Comparison of ENCODE assay signal across 35 mouse cellular contexts in genomic region chr4:63683056-63683455, GRCm38 (mm10). TPM values are rescaled to one million over a fixed set of nuclear protein-coding genes. Genes with fewer than 3 reads are reported as not detected.
DNase-seq lines count a peak whose midpoint lies in the region; ATAC-seq lines count a peak whose summit lies in the region.
"Had no signal": no experiment of that assay in that cellular context is flagged by ENCODE, and none has a peak within 500 bp of the region (broad histone marks: within the 10 kb centered on the region; RNA-seq: fewer than 3 reads in every experiment).

No protein-coding gene starts in this region.

- H3K4me3 ChIP-seq in forebrain, embryonic 12.5 days (replicated peaks) = no peak overlapping the region
- H3K4me3 ChIP-seq: forebrain, embryonic 10.5 days; gastrocnemius, adult 2 months; heart, adult 2 months; heart, embryonic 10.5 days; heart, embryonic 13.5 days; hindbrain, embryonic 10.5 days; hindbrain, embryonic 13.5 days had no signal

- no peaks in the 10 kb centered on the region for H3K9me3 ChIP-seq in forebrain, embryonic 12.5 days
- H3K9me3 ChIP-seq: forebrain, embryonic 10.5 days; heart, embryonic 10.5 days; heart, embryonic 13.5 days; hindbrain, embryonic 10.5 days; hindbrain, embryonic 13.5 days had no signal

- no peaks in the 10 kb centered on the region for H3K27me3 ChIP-seq in forebrain, embryonic 12.5 days
- H3K27me3 ChIP-seq: CH12.LX; hindbrain, embryonic 13.5 days; Patski had no signal

- peak; percentile 93 for ATAC-seq in granulocyte monocyte progenitor cell, adult 5-6 weeks (replicated peaks; ENCODE audit: poor library complexity, severe bottlenecking)
- ATAC-seq in monocyte, adult 5-6 weeks (replicated peaks; ENCODE audit: insufficient number of reproducible peaks, low FRiP score, low TSS enrichment, poor library complexity, severe bottlenecking) = peak; percentile 60
- ATAC-seq in forebrain, embryonic 12.5 days (ENCODE audit: low FRiP score) = no peak
- ATAC-seq: forebrain, embryonic 14.5 days; forebrain, postnatal 0 days; Patski had no signal

- WGBS in forebrain, embryonic 12.5 days = 88% methylated on average over 11 of the region's 11 CpGs

- H3K9ac ChIP-seq in forebrain, embryonic 12.5 days = no peak overlapping the region
- H3K9ac ChIP-seq: forebrain, postnatal 0 days; heart, embryonic 13.5 days; hindbrain, embryonic 13.5 days had no signal

- intact Hi-C loops in heart, postnatal 36 days (cut with DNase I) = loop anchor here (10.0 kb wide), 2 partner anchors 178 to 812 kb away; no protein-coding TSS in a partner anchor

- no peak overlapping the region for H3K4me2 ChIP-seq in forebrain, embryonic 12.5 days
- H3K4me2 ChIP-seq: heart, embryonic 13.5 days; hindbrain, embryonic 13.5 days had no signal

- DNase-seq in heart, adult 11 months = peak; percentile 64
- DNase-seq in heart, postnatal 36 days = no peak
- peak; percentile 50 for DNase-seq in lung, postnatal 36 days
- DNase-seq in lung, postnatal 14 days = no peak
- DNase-seq in right cerebral cortex, adult 18-20 months = no peak
- DNase-seq: adrenal gland, postnatal 10 days; B cell, adult 2 months; cerebellum, adult 11 months; cerebellum, adult 2 months; cerebellum, adult 9-11 months; cerebellum, postnatal 36 days; forebrain, postnatal 0 days; gastrocnemius, adult 2 months; gastrocnemius, postnatal 14 days; heart, adult 2 months had no signal

- no peaks in the 10 kb centered on the region for H3K36me3 ChIP-seq in forebrain, embryonic 12.5 days (replicated peaks)
- H3K36me3 ChIP-seq: forebrain, embryonic 10.5 days; G1E; heart, embryonic 10.5 days; heart, embryonic 13.5 days; hindbrain, embryonic 10.5 days; hindbrain, embryonic 13.5 days had no signal

- H3K4me1 ChIP-seq in forebrain, embryonic 12.5 days = no peaks in the 10 kb centered on the region
- H3K4me1 ChIP-seq: forebrain, embryonic 10.5 days; heart, embryonic 10.5 days; heart, embryonic 13.5 days; hindbrain, embryonic 10.5 days had no signal

- H3K27ac ChIP-seq in forebrain, embryonic 12.5 days = no peak overlapping the region
- H3K27ac ChIP-seq: forebrain, embryonic 10.5 days; gastrocnemius, adult 2 months; heart, adult 2 months; heart, embryonic 10.5 days; heart, embryonic 13.5 days; hindbrain, embryonic 10.5 days; hindbrain, embryonic 13.5 days had no signal

RNA-seq across cellular contexts. Expression of gene Gm11214, which starts 19.9 kb away (rescaled TPM):
- not detected for total RNA-seq in heart, postnatal 36 days (2021)
- total RNA-seq in granulocyte monocyte progenitor cell, adult 5-6 weeks (2014; fragmentation: Nextera tagmentation) = not detected in 2 replicates
- not detected in 2 replicates for total RNA-seq in granulocyte monocyte progenitor cell, adult 5-6 weeks (2017)
- not detected in 3 replicates for total RNA-seq in monocyte, adult 5-6 weeks (2017)
- not detected in 2 replicates for polyA plus RNA-seq in forebrain, embryonic 12.5 days (2016; fragmentation: Nextera tagmentation; extraction: Ambion mirVana)
- total RNA-seq: adrenal gland, adult 18-20 months; adrenal gland, postnatal 10 days; adrenal gland, postnatal 4 days; CH12.LX; forebrain, postnatal 0 days; G1E; gastrocnemius, adult 2 months; gastrocnemius, postnatal 14 days; gastrocnemius, postnatal 4 days; heart, adult 2 months; heart, postnatal 25 days had no signal
- polyA plus RNA-seq: cerebellum, adult 2 months; embryonic facial prominence, embryonic 11.5 days; embryonic facial prominence, embryonic 14.5 days; forebrain, embryonic 10.5 days; forebrain, embryonic 14.5 days; forebrain, postnatal 0 days; frontal cortex, adult 2 months; G1E; heart, adult 2 months; heart, embryonic 10.5 days; heart, embryonic 13.5 days; hindbrain, embryonic 10.5 days; hindbrain, embryonic 13.5 days; hindbrain, embryonic 16.5 days; Patski had no signal

Comparison
In these comparisons a context has a peak if more than half of its experiments do, and no peak if none do; other contexts are left out.
1. DNase-seq: peak in heart, adult 11 months (single experiment) and lung, postnatal 36 days (single experiment); none in heart, postnatal 36 days (0 of 2), lung, postnatal 14 days (single experiment) and right cerebral cortex, adult 18-20 months (single experiment).